Mouse (Mus musculus): ENCODE data around the gene Akap4. TPM values are rescaled to one million over a fixed set of nuclear protein-coding genes. Genes with fewer than 3 reads are reported as not detected.

The Akap4 gene
- not detected for total RNA-seq (2021)
- long read RNA-seq, experiment 1 = 0 reads
- long read RNA-seq, experiment 2 = 0 reads

DNA sequence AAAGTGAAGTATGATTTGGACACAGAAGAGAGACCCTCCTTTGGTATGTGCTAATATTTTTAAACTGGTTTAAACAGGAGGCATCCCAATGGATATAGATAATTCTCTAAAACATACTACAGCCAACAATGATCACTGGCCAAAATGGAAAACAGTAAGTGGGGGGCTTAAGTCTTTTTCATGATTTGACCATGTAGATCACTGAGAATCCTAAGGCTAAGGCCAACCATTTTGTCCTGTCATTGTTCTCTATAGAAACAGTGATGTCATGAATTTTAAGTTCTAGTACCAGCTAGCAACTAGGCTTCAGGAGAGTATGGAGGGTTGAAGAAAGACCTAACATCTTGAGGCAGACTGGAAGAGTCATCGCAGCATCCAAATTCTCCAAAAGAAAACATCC, at the start of gene Akap4:
Gene Akap4 (plus strand): TSS at position 301 of the 400 bp plus-strand sequence.
- no peak for DNase-seq (ENCODE audit: low spot score in 2 of 2)

DNA sequence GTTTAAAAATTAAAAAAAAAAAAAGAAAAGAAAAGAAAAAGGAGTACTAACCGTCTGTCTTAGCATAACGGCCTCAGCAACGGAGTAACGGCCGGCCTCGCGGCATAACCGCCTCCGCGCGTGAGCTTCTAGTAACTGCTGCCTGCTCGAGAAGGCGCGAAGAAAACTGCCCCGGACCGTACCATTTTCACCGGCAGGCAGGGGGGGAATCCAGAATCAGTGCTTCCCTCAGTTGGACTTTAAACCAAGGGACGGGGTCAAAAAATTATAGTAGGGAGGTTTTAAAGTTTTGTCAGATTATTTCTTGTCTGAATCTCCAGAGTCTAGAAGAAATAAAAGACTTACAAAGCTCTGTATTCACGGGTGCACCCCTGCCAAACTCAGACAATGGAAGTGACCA, 25.8 kb upstream of the Akap4 start, which contains the start of gene Ccnb3:
Gene Ccnb3 (minus strand): TSS at position 101 of the 400 bp plus-strand sequence.
- DNase-seq (ENCODE audit: low spot score in 2 of 2) = no peak

DNA sequence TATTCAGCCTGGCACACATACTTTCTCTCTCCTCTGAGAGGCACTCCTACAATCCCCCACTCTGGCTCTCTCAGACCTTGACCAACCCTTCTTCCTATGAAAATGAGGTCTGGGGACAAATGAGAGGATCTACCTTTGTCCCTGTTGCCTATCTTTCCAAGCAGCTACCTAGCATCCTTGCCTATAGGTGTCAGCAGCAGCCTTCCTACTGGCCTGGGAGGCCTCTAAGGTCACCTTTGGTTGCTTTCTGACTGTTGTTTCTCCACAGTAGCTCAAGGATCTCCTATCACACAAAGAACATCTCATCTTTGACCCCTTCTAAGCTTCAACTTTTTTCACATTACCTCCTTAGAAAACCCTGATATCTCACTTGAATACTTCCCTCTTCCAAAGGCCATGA, 10.3 kb upstream of the Akap4 start:
- no peak for DNase-seq (ENCODE audit: low spot score in 2 of 2)

DNA sequence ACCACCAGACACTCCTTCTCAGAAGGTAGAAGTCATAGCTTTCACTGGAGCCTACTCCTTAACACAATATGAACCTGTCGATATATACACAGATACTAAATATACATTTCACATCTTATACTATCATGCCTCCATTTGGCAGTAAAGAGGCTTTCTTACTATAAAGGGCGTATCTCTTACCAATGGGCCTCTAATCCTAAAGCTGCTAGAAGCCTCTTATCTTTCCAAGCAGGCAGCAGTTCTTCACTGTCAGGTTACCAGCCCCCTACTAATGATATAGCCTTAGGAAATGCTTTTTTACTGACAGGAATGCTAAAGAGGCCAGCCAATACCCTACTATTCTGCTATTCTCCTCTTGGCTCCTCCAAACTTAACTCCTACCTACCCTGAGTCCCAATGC, 9.7 kb upstream of the Akap4 start:
- no peak for DNase-seq (ENCODE audit: low spot score in 2 of 2)

DNA sequence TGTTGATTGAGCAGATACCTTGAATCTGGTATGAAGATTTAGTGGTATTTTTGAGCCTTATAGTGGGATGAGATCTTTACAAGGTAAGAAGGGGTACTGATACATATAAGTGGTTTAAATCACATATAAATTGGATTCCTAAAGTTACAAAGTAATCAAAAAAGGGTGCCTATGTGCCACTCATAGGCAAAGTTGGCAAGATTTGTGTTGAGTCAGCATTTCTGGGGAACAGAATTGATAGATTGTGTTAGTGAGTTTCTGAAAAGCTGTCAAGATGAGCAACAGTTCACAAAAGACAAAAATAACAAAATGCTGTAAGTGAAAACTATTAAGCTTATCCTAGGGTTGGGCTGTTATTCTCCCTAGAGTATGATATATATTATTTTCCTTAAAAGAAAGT, 3.2 kb upstream of the Akap4 start:
- no peak for DNase-seq (ENCODE audit: low spot score in 2 of 2)

DNA sequence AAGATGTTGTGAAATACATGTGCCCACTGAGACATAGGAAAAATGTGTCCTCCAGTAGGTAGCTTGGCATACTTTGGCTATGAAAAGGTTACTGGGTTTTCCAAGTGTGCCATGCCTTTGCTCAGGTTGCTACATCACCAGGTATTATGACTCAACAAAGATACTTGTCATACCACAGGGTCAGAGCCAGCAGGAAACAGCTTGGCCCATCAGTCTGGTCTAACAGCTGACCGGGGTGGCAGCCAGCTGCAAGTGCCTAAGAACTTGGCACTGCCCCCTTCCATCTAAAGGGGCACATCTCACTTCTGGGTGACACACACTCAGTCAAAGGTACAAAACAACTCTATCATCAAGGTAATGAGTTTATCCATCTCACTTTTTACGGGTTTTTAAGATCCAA, 683 bp downstream of the Akap4 start:
- no peak for DNase-seq (ENCODE audit: low spot score in 2 of 2)

DNA sequence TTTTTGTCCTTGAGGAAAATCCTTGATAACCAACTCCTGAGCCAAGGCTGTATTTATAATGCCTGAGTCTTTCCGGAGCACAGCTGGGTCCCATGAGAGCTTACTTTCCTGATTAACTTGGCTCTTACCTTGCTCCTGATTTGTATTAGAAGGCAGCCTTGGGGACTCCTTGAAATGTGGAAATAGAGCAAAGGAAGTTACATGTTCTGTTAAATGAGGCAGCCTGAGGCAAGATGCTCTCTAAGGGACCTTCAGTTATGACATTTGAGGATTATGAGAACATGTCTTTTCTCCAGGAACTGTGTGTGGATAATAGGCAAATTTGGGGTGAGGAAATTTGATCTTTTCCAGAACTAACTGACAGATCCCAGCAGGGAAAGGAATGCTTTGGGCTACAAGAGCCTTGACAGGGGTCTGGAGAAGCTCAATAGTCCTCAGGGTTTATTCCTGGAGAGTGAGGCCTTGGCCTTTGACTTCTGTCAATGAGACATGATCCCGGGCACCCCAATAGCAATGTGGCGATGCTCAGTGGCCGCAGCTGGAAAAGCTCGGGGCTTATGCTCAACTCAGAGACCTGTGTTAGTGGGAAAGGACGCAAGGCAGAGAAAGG, 12.6 kb downstream of the Akap4 start:
- no peak for DNase-seq (ENCODE audit: low spot score in 2 of 2)

DNA sequence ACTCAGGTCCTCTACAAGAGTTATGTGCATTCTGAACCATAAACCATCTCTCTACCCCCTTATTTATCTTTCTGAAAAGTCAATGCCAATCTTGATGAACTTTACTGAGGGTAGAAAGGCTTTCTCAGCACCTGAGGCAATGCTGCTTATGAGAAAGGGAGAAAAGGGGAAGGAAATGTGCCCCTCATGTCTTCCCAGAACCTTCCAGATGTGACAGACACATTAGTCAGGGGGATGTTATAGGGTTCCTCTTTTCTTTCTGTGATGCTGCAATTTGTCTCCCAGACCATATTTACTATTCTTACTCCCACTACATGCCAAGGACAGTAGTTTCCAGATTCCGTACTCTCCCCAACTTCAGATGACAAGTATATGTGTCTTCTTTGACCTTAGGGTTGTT, 18.6 kb downstream of the Akap4 start:
- DNase-seq (ENCODE audit: low spot score in 2 of 2) = no peak

DNA sequence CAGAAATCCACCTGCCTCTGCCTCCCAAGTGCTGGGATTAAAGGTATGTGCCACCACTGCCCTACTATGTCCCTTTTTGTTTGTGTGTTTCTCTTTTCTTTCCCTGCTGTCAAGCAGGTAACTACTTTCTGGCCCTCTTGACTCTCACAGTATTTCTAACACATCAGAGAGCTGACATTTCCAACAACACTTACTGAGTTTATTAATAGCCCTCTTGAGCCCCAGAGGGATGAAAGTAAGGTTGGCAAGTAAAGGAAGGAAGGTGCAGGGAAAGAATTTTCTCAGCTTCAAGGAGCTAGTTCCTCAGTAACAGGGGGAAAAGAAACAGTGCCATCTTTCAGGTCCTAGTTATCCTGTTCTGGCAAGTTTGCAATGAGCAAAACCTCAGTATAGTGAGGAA, 23.0 kb downstream of the Akap4 start:
- DNase-seq (ENCODE audit: low spot score in 2 of 2) = no peak

DNA sequence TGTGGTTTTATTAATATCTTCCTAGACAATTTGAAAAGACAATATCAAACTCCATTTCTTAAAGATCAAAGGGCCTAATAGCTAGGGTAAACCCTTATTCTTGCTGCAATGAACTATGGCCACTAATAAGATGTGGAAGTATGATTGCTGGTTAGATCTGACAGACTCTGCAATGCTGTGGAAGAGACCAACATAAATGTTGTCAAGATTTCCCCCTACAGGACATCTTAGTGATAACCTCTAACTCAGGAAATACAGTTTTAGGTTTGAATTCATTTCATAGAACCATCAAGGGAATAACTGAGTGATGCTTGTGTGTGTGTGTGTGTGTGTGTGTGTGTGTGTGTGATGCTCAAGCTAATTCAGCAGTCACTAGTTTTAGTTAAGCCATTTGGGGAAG, 35.0 kb downstream of the Akap4 start:
- no peak for DNase-seq (ENCODE audit: low spot score in 2 of 2)

DNA sequence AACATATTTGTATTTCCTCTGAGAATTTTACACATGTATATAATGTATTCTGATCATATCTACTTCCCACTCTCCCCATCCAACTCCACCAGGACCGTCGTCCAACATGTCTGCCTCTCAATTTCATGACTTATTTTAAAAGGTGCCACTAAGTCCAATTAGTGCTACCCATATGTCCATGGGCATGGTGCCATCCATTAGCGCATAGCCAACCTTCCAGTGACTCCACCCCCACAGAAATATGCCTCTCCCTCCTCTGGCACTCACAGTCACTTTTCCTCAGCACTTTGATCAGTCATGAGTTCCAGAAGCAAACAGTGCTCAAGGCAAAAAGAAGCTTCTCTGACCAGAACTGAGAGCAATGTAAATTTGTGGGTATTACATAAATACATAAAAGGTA, 47.6 kb downstream of the Akap4 start:
- DNase-seq (ENCODE audit: low spot score in 2 of 2) = no peak

DNA sequence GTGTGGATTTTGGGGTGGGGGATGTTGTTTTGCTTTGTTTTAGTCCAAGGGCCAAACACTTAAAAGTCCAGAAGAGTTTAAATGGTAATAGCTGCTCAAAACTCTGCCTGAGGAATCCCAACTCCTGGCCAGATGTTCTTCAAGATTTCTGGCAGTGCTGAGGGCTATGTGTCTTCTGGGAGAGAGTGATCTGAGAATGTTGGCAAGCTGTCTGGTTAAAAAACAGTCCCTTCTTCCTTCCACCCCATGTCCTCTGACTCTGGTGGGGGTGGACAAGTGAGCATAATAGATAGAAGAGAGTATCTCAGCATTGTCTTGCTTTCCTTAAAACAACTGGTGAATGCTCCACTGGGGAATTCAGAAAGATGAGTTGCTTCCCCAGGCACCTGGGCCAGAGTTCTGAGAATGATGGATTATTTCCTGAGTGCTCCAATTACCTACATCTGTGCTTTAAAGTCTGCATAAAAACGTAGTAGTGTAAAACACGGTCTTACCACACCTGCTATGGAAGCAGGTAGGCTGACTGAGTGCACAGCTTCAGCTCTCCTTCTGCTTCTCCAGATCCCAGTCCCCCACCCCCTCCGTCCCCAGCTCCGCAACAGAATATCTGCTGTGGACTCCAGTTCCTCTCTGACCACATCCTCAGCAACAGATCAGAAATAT, 54.4 kb downstream of the Akap4 start:
- no peak for DNase-seq (ENCODE audit: low spot score in 2 of 2)

Other genes with a start within 250 kb of the Akap4 start
- gene Ccnb3, start 25.9 kb upstream of the Akap4 start, total RNA-seq (2021) = under 1 TPM in 1 of 2 experiments, not detected in 1; 0.06 TPM